Mouse (Mus musculus) gastrocnemius, postnatal 14 days (tissue): ENCODE data around the gene Acss2. TPM values are rescaled to one million over a fixed set of nuclear protein-coding genes. Genes with fewer than 3 reads are reported as not detected.

Experiments
- DNase-seq: peaks from one replicate; pipeline ENCODE4 v3.0.0; 2021; ENCODE audit warnings: mixed read lengths
- intact Hi-C: fragments of 180-260 bp; cut with DNase I; formaldehyde crosslinking; loops from one replicate; pipeline ENCODE4 v1.15.1; 2025; ENCODE audit warnings: low total_unique reads
- microRNA-seq, 2 experiments: library from miRNA; unstranded; fragments of <30 nt; microRNA quantifications; one replicate each; pipeline ENCODE4 v1.2.0; 2021
- total RNA-seq, 2 experiments: library from RNA; stranded (reverse); gene quantifications; 2 replicates each; pipeline ENCODE4 v1.2.3; 2021

The Acss2 gene
- total RNA-seq, 2 experiments from 2014 or later = 26.6 to 31.3 TPM

GRCm38 (mm10) chr2:155619817-155620216, 102.1 kb downstream of the Acss2 start:
- peak; percentile 88 for DNase-seq
- intact Hi-C loops = loop anchor here (2.0 kb wide), 1 partner anchor 105 kb away; no protein-coding TSS in a partner anchor

DNA sequence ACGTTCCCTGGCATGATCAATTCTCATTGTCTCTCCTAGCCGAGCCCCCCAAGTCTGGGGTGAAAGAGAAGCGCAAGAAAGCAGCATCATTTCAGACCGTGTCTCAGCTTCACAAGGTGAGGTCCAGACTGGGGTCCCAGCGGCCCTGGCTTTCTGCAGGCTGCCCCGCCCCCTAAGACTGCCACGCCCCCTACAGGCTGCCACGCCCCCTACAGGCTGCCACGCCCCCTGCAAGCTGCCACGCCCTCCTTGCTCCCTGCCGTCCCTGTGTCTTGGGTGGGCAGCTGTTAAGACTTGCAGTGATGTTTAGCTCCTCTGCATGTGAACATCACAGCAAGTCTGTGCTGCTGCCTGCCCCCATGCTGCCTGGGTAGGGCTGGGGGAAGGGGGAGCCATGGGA, 104.9 kb downstream of the Acss2 start:
- intact Hi-C loops = no loop called here
- DNase-seq = no peak

GRCm38 (mm10) chr2:155623996-155624395, 106.2 kb downstream of the Acss2 start:
- no peak for DNase-seq
- intact Hi-C loops = no loop called here

DNA sequence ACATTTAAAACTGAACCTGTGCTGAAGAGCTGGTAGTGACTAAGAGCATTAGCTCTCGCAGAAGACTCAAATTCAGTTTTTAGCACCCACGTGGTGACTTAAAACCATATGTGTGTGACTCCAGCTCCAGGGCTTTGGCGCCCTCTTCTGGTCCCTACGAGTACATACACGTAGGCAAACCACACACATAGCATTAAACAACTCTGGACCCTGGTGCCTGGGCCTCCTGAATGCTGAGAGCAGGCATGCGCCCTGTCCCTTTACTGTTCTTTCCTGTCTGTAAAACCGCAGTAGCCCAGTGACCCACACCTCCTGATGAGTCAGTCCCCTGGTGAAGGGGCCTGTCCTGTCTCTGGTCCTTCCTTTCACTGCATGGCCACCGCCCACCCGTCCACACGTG, 107.0 kb downstream of the Acss2 start:
- DNase-seq = no peak

GRCm38 (mm10) chr2:155626277-155626676, 108.5 kb downstream of the Acss2 start:
- DNase-seq = no peak
- intact Hi-C loops = no loop called here

More for the DNA sequence above, 107.0 kb downstream of the Acss2 start:
- intact Hi-C loops = no loop called here

- DNase-seq = peak; percentile 70
- intact Hi-C loops = no loop called here
Measured at GRCm38 (mm10) chr2:155627030-155627738, 109.4 kb downstream of the Acss2 start.

DNA sequence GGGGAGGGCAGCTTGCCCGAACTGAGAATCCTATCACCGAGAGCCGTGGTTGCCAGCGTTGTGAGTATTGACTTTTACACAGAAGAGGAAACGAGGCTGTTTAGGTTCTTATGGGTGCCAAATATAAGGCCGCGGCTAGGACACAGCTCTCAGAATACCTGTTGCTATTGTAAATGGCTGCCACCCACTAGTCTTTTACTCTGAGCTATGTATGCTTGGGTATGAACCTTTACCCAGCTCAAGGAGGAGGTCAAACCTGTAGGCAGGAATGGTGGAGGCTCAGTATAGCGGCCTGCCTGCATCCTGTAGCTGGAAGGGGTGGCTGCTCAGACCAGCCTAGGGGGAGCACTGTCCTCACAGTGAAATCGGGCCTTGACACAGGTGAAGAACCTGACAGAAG, 110.4 kb downstream of the Acss2 start:
- intact Hi-C loops = no loop called here
- DNase-seq = no peak

GRCm38 (mm10) chr2:155628519-155628918, 110.8 kb downstream of the Acss2 start:
- DNase-seq = no peak
- intact Hi-C loops = no loop called here

DNA sequence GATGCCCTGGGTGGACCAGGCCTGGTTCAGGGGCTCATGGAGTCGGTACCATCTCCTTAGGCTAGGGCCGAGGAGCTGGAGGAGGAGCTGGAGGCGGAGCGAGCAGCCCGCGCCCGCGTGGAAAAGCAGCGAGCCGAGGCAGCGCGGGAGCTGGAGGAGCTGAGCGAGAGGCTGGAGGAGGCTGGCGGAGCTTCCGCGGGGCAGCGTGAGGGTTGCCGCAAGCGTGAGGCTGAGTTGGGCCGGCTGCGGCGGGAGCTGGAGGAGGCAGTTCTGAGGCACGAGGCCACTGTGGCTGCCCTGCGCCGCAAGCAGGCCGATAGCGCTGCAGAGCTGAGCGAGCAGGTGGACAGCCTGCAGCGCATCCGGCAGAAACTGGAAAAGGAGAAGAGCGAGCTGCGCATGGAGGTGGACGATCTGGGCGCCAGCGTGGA, 111.5 kb downstream of the Acss2 start:
- intact Hi-C loops = no loop called here
- DNase-seq = peak; percentile 48

GRCm38 (mm10) chr2:155630153-155630552, 112.4 kb downstream of the Acss2 start:
- intact Hi-C loops = no loop called here
- no peak for DNase-seq

GRCm38 (mm10) chr2:155630590-155631416, 113.1 kb downstream of the Acss2 start:
- no peak for DNase-seq
- intact Hi-C loops = no loop called here

GRCm38 (mm10) chr2:155632138-155632936, 114.6 kb downstream of the Acss2 start:
- intact Hi-C loops = no loop called here
- DNase-seq = no peak

GRCm38 (mm10) chr2:155633121-155633520, 115.4 kb downstream of the Acss2 start:
- intact Hi-C loops = no loop called here
- DNase-seq = no peak

- intact Hi-C loops = no loop called here
- no peak for DNase-seq
Measured at GRCm38 (mm10) chr2:155633731-155634130, 116.0 kb downstream of the Acss2 start.

DNA sequence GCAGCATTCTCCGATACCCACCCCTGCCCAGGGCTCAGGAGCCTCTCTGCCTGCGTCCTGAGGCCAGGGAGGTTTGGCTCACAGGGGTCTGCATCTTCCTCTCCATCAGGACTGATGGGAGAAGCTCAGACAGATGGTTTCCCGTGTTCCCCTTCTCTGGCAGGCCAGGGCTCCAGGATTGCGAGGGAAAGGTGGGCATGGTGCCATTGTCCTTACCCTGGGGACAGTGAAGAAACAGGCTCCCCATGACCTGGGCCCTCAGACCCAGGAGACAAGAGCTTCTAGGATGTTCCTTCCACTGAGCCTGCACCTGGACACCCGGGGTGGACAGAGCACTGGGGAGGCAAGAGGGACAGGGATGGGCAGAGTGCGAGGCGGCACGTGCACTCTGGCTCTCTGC, 116.8 kb downstream of the Acss2 start:
- intact Hi-C loops = no loop called here
- DNase-seq = no peak

Small RNAs within 50 kb of the gene (microRNA-seq; reads per million reads assigned to microRNA genes)
- gene Mir499 = 383 to 465 reads per million in 2 experiments

Other genes starting within 250 kb of the Acss2 start
- 100 to 1,000 TPM; 152 to 162 TPM for gene Map1lc3a, start 241.7 kb upstream of the Acss2 start, total RNA-seq
- gene Pigu, start 160.5 kb upstream of the Acss2 start, total RNA-seq = 10 to 100 TPM; 22.2 to 24.0 TPM
- 100 to 1,000 TPM; 286 to 325 TPM for gene Trp53inp2, start 136.9 kb upstream of the Acss2 start, total RNA-seq
- gene Ncoa6, start 44.1 kb upstream of the Acss2 start, total RNA-seq = 10 to 100 TPM; 17.8 to 18.0 TPM
- gene Ggt7, start 289 bp downstream of the Acss2 start, total RNA-seq = 1 to 10 TPM in 1 of 2 experiments, under 1 TPM in 1; 0.57 to 1.2 TPM
- 1 to 10 TPM; 7.4 to 8.3 TPM for gene Gss, start 74.9 kb downstream of the Acss2 start, total RNA-seq
- gene Myh7b, start 93.3 kb downstream of the Acss2 start, total RNA-seq = 1 to 10 TPM; 1.4 to 2.0 TPM
- 10 to 100 TPM; 77.6 to 84.1 TPM for gene Trpc4ap, start 174.4 kb downstream of the Acss2 start, total RNA-seq
- 1 to 10 TPM; 6.0 to 6.2 TPM for gene Edem2, start 211.5 kb downstream of the Acss2 start, total RNA-seq
- gene Gm17581, start 217.9 kb downstream of the Acss2 start, total RNA-seq = not detected
- 10 to 100 TPM; 10.3 to 12.7 TPM for gene Procr, start 233.2 kb downstream of the Acss2 start, total RNA-seq